Mouse (Mus musculus) cerebellum, adult 9-10 months (tissue): ENCODE measurements around the gene Ube2a.
"Not testable (repeated sequence)": the region's sequence is repeated elsewhere in the genome, so short reads cannot be mapped to it uniquely, and the experiment has no call there.

Source experiments
- DNase-seq: peaks from one replicate; pipeline ENCODE4 v3.0.0; 2022

Ube2a gene

DNA sequence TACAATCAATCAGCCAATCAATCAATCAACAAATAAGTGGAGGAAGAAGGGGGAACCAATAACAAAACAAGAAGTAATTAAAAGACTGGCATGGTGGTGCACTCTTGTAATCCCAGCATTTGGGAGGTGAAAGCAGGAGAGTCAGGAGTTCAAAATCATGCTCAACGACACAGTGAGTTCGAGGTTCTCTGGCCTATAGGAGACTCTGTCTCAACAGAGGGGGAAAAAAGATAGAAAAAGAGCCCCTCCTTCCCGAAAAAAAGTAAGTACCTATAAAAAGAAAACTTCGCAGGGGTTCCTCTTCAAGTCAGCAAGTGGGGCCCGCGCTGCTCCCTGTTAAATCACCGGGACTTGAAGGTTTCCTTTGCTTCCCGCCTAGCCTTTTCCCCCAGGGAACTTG lies at the start of gene Ube2a, which contains the start of gene C330007P06Rik:
Gene Ube2a, plus strand, starts transcription at position 136 of the 400 bp plus-strand sequence.
Gene C330007P06Rik, minus strand, starts transcription at position 347 of the 400 bp plus-strand sequence.
- DNase-seq, result peak; percentile 22

DNA sequence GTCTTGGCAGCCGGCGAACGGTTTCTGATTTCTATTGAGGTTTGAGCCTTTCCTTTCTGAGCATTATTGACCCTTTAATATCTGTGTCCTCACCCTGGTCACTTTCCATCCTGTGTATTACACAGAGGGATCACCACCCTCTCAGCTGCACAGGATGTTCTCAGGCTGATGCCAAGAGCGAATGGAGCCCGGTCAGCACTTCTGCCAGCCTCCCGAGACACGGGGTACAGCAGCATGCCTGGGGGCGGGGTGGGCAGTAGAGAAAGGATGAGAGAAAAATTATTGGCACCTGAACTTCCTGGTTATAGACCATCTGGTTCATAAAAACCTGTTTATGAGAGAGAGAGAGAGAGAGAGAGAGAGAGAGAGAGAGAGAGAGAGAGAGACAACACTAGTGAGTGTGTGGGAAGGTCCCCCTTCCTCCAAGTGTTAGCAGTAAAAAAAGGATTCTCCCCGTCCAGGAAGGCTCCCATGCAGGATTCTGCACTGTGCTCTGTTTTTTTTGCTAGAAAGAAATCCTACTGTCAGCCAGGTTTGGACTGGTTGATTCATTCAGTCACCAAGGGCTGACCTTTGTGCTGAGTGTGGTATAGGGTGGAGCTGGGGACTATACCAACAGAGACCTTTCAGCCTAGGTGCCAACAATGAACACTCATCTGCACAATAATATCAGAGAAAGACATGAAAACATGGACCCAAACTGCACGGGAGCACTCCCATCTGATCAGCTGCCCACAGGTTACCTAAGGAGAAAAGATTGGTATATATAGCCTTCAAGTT lies 49.6 kb upstream of the Ube2a start:
- no peak for DNase-seq

- DNase-seq, result no peak
Measured at GRCm38 (mm10) chrX:36825032-36825431, 48.7 kb upstream of the Ube2a start.

- no peak for DNase-seq
Measured at GRCm38 (mm10) chrX:36826873-36827272, 46.8 kb upstream of the Ube2a start.

DNA sequence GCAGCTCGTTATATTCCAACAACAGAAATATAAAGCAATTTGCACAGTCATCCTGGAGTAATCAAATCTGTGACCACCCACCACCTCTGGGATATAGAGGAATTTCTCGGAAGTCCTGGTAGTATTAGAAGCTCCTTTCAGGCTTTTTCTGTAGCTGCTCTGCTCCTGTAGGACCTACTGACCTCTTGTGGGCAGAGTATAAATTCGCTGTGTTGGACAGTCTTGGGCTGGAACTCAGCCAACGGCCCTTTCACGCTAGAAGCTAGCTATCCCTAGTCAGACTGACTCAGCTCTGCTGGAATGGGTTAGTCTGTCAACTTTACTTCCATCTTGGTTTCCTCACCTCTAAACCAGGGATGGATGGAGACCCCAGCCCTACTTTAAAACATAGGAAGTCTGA lies 43.4 kb upstream of the Ube2a start:
- peak; percentile 35 for DNase-seq

DNA sequence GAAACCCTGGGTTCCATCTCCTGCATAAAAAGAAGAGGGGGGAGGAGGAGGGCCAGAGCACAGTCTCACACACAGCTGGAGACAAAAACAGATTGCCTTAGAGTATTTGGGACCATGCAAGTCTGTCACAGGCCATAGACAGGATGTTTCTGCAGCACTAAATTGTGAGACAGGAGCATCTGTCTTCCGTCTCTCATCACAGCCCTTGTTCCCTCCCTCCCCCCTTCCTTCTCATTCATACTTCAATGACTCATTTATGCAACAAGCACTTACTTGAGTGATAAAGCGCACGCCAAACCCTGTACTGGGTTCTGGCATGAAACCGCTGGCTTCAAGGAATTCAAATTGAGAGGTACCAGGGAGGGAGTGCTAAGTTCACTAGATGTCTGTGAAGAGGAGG lies 42.1 kb upstream of the Ube2a start:
- DNase-seq, result no peak

GRCm38 (mm10) chrX:36833397-36834084 lies 40.2 kb upstream of the Ube2a start:
- peak; percentile 72 for DNase-seq

DNA sequence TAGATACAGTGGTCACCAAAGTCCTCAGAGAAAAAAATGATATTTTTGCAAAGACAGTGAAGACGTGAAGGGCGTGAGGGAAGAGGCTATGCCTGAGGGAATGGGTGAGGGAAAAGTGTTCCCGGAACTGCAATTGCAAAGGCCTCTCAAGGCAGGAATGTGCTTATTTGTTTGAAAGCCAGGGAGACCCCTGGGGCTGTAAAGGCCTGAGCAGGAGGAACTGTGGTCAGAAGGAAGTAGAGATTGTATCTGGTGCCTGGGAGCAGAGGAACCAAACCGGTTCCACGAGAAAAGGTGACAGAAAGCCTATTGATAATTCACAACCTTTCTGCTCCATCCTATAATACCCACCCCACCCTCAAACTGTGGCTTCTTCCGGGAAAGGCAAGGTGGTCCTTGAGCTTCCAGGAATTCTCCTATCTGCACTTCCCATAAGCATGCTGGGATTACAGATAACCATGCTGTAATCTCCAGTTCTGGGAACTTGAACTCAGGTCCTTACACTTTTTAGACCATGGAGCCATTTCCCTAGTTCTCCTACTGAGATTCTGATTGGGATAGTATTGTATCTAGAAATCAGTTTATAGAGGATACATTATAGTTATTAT lies 36.5 kb upstream of the Ube2a start:
- DNase-seq, result no peak

GRCm38 (mm10) chrX:36839391-36839790 lies 34.3 kb upstream of the Ube2a start:
- no peak for DNase-seq

GRCm38 (mm10) chrX:36841698-36842097 lies 32.0 kb upstream of the Ube2a start:
- DNase-seq, result no peak

DNA sequence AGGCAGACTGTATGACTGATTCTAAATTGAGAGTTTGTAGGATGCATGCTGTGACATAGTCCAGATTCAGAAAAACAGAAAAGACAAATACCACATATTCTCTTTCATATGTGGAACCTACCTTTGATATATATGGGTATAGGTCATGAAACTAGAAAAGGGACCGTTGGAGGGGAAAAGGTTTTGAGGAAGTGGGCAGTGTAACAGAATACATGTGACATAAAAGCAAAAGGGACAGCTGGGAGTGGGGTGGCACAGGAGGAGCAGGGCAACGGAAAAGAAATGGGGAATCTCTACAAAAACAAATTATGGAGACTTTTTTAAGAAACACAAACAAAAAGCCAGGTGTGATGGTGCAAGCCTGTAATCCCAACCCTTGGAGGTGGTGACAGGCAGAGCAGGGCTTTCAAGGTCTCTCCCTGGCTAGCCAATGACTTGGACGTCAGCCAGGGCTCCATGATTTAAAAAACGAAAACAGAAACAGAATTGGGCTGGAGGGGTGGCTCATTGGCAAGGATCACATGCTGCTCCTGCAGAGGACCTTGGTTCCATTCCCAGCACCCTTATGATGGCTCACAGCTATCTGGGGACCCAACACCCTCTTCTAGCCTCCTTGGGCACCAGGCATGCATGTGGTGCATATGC lies 30.2 kb upstream of the Ube2a start:
- no peak for DNase-seq

GRCm38 (mm10) chrX:36847152-36847551 lies 26.5 kb upstream of the Ube2a start:
- DNase-seq, result no peak

GRCm38 (mm10) chrX:36852631-36853030 lies 21.1 kb upstream of the Ube2a start:
- DNase-seq, result no peak

DNA sequence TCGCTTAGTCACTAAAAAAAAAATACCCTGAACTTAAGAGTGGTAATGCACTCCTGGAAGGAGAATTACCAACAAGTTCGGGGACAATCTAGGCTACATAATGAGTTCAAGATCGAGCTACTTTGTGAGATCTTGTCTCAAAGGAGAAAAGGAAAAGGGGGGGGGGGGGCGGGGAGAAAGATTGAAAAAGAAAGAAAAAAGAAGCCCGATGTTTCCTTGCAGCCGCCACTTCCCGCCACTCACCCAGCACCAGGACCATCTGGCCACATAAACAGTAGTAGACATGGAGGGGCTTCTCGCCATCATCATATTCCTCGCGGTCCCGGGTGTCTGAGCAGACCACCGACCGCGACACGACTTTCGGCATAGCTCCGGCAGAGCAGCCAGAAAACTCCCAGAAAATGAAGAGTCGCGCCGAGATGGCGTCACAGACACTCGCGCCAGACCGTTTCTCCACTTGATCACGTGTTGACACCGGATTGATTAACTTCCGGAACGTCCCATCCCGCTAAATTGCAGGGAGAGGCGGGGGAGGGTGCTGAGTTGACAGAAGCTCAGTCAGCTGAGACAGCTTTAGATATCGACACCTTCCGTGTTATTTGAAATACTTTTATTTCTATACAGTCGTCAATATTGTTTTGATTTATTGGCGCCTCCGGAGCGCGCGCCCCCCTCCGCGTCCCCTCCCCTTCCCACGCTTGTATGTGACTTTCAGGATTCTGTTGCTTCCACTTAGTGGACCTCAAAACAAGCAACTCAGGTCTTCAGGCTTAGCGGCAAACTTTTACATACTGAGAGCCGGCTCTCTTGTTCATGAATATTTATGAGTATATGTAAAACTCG lies 9.7 kb upstream of the Ube2a start:
- DNase-seq, result peak; percentile 85

DNA sequence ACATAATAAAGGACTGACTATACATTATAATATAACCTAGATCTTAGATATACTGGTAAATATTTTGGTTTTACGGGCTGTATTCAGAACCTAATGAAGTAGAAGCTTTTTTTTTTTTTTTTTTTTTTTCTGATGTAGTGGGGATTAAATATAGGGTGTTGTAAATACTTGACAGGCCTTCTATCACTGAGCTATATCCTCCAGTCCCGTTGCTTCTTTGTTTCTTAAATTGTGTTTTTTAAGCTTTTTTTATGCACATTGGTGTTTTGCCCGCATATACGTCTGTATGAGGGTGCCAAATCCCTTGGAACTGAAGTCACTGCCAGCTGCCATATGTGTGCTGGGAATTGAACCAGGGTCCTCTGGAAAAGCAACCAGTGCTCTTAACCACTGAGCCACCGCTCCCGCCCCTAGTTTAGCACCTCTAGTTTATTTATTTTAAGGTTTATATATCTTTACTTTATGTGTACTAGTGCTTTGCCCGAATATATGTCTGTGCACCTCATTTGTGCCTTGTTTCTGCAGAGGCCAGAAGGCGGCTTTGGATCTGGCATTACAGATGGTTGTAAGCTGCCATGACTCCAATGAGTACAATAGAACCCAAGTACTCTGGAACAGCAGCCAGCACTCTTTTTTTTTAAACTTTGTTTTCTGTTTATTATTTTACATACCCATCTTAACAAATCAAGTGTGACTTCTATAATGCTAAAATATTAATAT lies 8.9 kb upstream of the Ube2a start:
- peak; percentile 29 for DNase-seq

GRCm38 (mm10) chrX:36870372-36870771 lies 3.3 kb upstream of the Ube2a start:
- no peak for DNase-seq

DNA sequence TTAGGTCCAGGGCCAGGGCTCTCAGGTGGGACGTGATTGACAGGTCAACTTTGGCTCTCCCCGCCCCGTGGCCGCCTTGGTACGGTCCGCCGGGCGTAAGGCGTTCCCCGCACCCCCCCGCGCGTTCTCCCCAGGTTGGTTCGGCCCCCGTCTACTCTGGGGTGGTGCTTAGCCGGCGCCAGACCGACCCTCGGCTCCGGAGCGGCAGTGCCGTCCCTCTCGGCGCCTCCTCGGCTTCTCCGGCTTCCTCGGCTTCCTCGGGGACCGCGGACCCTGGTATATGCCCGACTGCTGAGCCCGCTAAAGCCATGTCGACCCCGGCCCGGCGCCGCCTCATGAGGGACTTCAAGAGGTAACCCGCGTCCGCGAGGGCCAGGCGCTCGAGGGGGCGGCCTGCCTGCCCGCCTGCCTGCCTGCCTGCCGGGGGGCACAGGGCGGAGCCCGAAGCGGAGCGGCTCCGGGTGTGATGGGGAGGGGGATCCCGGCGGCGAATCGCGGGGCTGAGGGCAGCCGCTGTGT lies 537 bp downstream of the Ube2a start:
- peak; percentile 87 for DNase-seq

GRCm38 (mm10) chrX:36874704-36875128 lies 1.0 kb downstream of the Ube2a start:
- DNase-seq, result no peak

DNA sequence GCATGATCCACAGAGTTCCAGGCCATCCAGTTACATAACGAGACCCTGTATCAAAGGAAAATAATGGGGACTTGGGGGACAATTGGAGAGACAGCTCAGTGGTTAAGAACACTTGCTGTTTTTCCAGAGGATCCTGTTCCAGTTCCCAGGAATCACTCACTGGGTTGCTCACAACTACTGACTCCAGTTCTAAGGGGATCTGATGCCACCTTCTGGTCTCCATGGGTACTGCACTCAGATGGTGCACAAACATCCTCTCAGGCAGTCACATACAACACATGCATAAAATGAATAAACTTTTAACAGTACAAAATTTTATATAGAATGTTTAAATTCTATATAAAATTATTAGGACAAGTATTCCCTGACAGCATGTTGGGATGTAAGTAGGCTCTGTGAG lies 11.0 kb downstream of the Ube2a start:
- DNase-seq, result no peak

- DNase-seq, result not testable (repeated sequence)
Measured at GRCm38 (mm10) chrX:36898931-36899330, 25.2 kb downstream of the Ube2a start.

GRCm38 (mm10) chrX:36901655-36902054 lies 28.0 kb downstream of the Ube2a start:
- DNase-seq, result peak; percentile 20
